Mouse (Mus musculus) heart, embryonic 16.5 days (tissue): ENCODE results near the gene Slc35f1. TPM values are rescaled to one million over a fixed set of nuclear protein-coding genes. Genes with fewer than 3 reads are reported as not detected.

Experiments used
- ATAC-seq: fragments of 200-750 bp; cut with Nextera tagmentation; replicated peaks from 2 replicates; pipeline ENCODE4 v1.8.0; 2017; ENCODE audit warnings: moderate number of reproducible peaks; ENCODE audit not compliant: insufficient read depth, low FRiP score; ENCODE audit errors: extremely low read depth
- H3K27ac ChIP-seq: fragments of 300-500 bp; sonication (generic); 2 replicates; pipeline ENCODE4 v1.5.1; 2014; ENCODE audit warnings: mild to moderate bottlenecking, low read length, control low read depth, moderate library complexity
- H3K27me3 ChIP-seq: fragments of 300-500 bp; sonication (generic); 2 replicates; pipeline ENCODE4 v1.6.1; 2014; ENCODE audit warnings: low read length, mixed read lengths; ENCODE audit not compliant: control insufficient read depth, insufficient read depth
- H3K36me3 ChIP-seq: fragments of 300-500 bp; sonication (generic); 2 replicates; pipeline ENCODE4 v1.6.1; 2014; ENCODE audit not compliant: control insufficient read depth, insufficient read depth
- H3K4me1 ChIP-seq: fragments of 300-500 bp; sonication (generic); 2 replicates; pipeline ENCODE4 v1.6.1; 2014; ENCODE audit warnings: low read length, mixed read lengths; ENCODE audit not compliant: control insufficient read depth, insufficient read depth
- H3K4me2 ChIP-seq: fragments of 300-500 bp; sonication (generic); 2 replicates; pipeline ENCODE4 v1.6.1; 2014; ENCODE audit warnings: low read depth, mild to moderate bottlenecking, control low read depth, low read length
- H3K4me3 ChIP-seq: fragments of 300-500 bp; sonication (generic); 2 replicates; pipeline ENCODE4 v1.5.1; 2014; ENCODE audit warnings: mild to moderate bottlenecking, control low read depth, low read length
- H3K9ac ChIP-seq: fragments of 300-500 bp; sonication (generic); 2 replicates; pipeline ENCODE4 v1.6.1; 2014; ENCODE audit warnings: low read length, control low read depth
- H3K9me3 ChIP-seq: fragments of 300-500 bp; sonication (generic); replicated peaks from 2 replicates; pipeline ENCODE4 v1.6.1; 2016; ENCODE audit warnings: low read length; ENCODE audit not compliant: control insufficient read depth
- WGBS: fragments of 180-500 bp; shearing (Covaris S2); extraction: QIAGEN DNeasy Blood & Tissue Kit; methylation state at CpG from one replicate; pipeline ENCODE4 v1.1.7; 2014; 5-methylcytosine and 5-hydroxymethylcytosine counted together
- polyA plus RNA-seq: library from polyadenylated mRNA; unstranded; fragments of >200 nt; fragmentation: Nextera tagmentation; extraction: Ambion mirVana; gene quantifications from 2 replicates; pipeline ENCODE4 v1.2.1, GENCODE M21; 2015

The Slc35f1 gene
- polyA plus RNA-seq, 1 experiment from 2014 or later, result 1.2 TPM

DNA sequence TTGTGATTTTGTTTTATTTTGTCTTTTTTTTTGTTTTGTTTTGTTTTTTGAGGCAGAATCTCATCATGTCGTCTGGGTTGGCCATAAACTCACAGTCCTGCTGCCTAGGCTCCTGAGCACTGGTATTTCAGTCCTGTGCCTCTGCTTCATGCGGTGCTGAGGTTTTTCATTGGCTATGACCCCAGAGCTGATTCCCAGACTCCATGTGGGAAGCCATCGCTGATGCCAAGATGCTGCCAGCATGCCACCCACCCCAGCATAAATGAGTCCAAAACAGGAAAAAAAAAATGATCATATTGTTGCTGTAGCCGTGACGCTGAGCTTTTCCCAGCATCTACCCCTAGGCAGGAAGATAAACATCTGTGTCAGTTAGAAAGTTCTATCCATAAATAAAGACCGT is 434.0 kb downstream of the Slc35f1 start:
- Histone ChIP-seq H3K4me1 (no peaks in the 10 kb centered on the region), H3K4me3 (no peak overlapping the region), H3K36me3 (no peaks in the 10 kb centered on the region), H3K27me3 (no peaks in the 10 kb centered on the region), H3K27ac (no peak overlapping the region), H3K9me3 (no peaks in the 10 kb centered on the region), H3K9ac (no peak overlapping the region), H3K4me2 (no peak overlapping the region)
- WGBS, result 74% methylated on average over 6 of the region's 6 CpGs
- no peak for ATAC-seq

DNA sequence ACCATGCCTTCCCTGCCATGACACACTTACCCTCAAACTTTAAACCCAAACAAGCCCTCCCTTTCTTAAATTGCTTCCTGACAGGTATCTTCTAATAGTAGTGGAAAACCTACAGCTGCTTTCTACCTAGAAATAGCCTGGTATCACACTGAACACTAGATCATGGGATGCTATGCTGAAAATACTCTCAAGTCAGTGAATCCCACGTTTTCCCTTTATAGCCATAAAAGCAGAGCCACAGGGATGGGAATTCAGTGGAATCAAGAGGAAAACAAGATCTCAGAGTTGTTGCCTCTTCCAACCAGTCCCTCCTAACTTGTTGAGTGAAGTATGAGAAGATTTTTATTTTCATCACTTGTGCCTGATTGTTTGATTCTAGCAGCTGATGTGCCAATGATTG is 442.4 kb downstream of the Slc35f1 start:
- no peaks in the 10 kb centered on the region for H3K9me3 ChIP-seq
- no peaks in the 10 kb centered on the region for H3K36me3 ChIP-seq
- no peaks in the 10 kb centered on the region for H3K4me1 ChIP-seq
- ATAC-seq, result no peak
- H3K4me3 ChIP-seq, result no peak overlapping the region
- 61% methylated on average over 1 of the region's 1 CpGs for WGBS
- no peaks in the 10 kb centered on the region for H3K27me3 ChIP-seq
- no peak overlapping the region for H3K27ac ChIP-seq
- H3K9ac ChIP-seq, result no peak overlapping the region
- H3K4me2 ChIP-seq, result no peak overlapping the region

DNA sequence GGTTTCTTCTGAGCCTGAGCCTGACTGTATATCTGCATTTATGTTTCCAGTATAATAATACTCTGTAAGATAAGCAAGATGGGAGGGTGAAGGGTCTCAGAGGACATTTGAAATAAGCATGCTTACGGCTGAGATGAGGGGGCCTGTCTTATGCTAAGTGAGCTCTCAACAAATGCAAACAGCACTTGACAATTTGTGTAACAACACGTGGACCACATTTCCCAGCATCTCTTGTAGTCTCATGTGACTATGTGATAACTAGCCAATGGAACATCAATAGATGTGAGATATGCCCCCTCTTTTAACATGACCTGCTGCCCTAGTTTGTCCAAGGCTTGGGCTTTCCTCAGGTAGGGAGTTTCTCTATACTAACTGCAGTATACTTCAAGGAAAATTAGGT is 460.0 kb downstream of the Slc35f1 start:
- no peak for ATAC-seq
- H3K9me3 ChIP-seq, result no peaks in the 10 kb centered on the region
- WGBS, result 59% methylated on average over 2 of the region's 2 CpGs
- no peaks in the 10 kb centered on the region for H3K4me1 ChIP-seq
- no peak overlapping the region for H3K27ac ChIP-seq
- H3K4me3 ChIP-seq, result no peak overlapping the region
- no peak overlapping the region for H3K9ac ChIP-seq
- H3K36me3 ChIP-seq, result no peaks in the 10 kb centered on the region
- H3K4me2 ChIP-seq, result no peak overlapping the region
- no peaks in the 10 kb centered on the region for H3K27me3 ChIP-seq

DNA sequence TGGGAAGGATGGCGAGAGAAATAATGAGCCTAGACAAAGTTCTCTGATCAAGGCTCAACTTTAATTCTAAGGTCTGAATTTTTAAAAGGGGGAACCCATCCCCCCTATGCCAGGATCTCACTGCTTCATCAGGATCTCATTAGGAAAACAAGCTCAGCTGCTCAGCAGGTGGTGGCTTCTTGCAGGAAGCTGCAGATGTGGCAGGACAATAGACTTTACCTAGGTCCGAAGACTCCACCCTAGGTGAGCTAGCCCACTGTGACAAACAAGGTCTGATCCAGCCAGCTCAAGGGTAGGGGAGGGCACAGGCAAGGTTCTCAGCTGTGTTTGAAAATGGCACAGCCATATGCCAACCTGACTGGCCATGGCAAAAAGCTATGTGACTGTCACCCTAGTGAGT is 460.6 kb downstream of the Slc35f1 start:
- Histone ChIP-seq H3K36me3 (no peaks in the 10 kb centered on the region), H3K9me3 (no peaks in the 10 kb centered on the region), H3K27me3 (no peaks in the 10 kb centered on the region), H3K4me2 (no peak overlapping the region), H3K4me3 (no peak overlapping the region), H3K27ac (no peak overlapping the region), H3K9ac (no peak overlapping the region), H3K4me1 (no peaks in the 10 kb centered on the region)
- 82% methylated on average over 2 of the region's 2 CpGs for WGBS
- no peak for ATAC-seq

DNA sequence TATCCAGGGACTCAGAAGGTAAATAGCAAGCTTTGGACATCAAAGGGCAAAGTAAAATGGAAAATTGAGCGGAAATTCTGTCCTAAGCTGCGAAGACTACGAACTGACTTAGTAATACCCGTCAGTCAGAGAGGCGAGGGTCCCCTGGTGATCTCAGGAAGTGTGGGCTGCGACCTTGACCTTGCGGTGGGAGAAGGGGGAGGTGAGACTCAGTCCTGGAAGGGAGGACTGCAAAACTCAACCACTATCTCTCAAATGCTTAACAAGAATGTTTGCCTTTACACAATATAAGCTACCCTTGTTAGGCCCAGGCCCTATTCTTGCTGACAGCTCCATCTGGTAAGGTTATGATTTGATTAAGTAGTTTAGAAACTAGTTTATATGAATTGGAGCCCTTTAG is 466.0 kb downstream of the Slc35f1 start:
- H3K4me1 ChIP-seq, result 0 out of 2 replicates have a peak, but pooled peaks cover 2% of the 10 kb centered on the region
- no peaks in the 10 kb centered on the region for H3K9me3 ChIP-seq
- H3K36me3 ChIP-seq, result no peaks in the 10 kb centered on the region
- H3K27ac ChIP-seq, result no peak overlapping the region
- no peak for ATAC-seq
- no peak overlapping the region for H3K4me2 ChIP-seq
- no peak overlapping the region for H3K4me3 ChIP-seq
- 29% methylated on average over 7 of the region's 7 CpGs for WGBS
- H3K27me3 ChIP-seq, result no peaks in the 10 kb centered on the region
- H3K9ac ChIP-seq, result no peak overlapping the region

DNA sequence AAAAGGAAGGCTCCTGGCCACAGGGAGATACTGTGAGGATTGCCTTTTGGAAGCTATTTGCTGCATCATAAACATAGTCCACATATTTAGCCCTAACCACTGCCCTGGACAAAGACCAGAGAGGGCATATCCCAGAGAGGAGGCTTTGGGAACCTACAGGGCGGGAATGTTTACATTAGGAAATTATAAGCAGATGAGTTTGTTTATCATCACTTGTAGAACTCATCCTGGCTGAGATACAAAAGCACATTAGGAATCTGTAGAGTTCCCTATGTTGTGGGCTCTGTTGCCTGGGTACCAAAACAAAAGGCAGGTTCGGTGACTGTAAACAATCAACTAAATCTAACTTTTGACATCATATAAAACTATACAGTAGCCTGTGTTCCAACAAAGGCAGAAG is 467.4 kb downstream of the Slc35f1 start:
- ATAC-seq, result no peak

More for the DNA sequence above, 467.4 kb downstream of the Slc35f1 start:
- Histone ChIP-seq H3K4me3 (no peak overlapping the region), H3K27ac (no peak overlapping the region), H3K4me2 (no peak overlapping the region), H3K4me1 (0 out of 2 replicates have a peak, but pooled peaks cover 2% of the 10 kb centered on the region), H3K36me3 (no peaks in the 10 kb centered on the region), H3K9me3 (no peaks in the 10 kb centered on the region), H3K9ac (no peak overlapping the region), H3K27me3 (no peaks in the 10 kb centered on the region)
- WGBS, result 71% methylated on average over 2 of the region's 2 CpGs
